Mouse (Mus musculus): Measurements from ENCODE around the gene 4930469K13Rik.

DNA sequence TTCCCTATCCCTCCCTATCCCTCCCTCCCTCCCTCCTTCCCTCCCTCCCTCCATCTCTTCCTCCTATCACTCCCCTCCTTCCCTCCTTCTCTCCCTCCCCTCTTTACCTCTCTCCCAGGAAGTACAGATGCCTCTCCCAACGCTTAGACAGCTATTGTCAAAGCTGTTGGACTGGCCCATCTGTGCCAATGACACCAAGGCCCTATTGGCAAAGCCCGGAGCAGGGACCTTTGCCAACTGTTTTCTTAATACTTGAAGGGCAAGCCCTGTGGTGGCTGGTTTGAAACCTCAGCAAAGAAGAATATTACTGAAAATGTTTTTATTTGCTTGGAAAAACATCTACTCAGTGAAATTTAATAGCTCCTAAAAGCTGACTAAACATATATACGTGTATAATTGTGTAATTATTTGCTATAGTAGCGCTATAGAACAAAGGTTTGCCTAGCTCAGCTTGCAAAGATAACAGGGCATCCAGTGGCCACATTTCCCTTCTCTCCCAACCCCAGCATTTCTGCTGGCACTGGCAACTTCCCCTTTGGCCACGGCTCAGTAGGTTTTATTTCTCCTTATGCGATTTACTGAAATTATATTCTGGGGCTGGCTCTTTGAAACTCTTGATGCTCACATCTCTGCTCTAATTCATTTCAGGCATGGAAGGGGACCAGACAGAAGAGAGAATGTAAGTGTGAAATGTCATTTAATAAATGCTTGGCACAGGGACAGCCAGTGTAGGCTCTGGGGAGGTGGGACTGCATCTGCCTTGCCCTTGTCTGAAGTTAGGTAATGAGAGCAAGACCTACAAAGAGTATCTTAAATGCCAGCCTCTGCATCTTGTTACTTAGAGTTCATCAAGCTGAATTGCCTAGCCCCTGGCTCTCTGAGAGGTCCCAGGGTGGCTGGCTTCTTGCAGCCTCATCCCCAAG is 18.6 kb downstream of the 4930469K13Rik start:
- no peak for TF ChIP-seq CTCF (IDR thresholded peaks at IDR 0.05; ENCODE audit: extremely low read depth, insufficient read depth, low read length)
- no peak for TF ChIP-seq POLR2A (IDR thresholded peaks at IDR 0.05; ENCODE audit: extremely low read depth, insufficient read depth, low read length)

Data from cortical plate, adult 2 months (tissue).